Mouse (Mus musculus) liver, embryonic 14.5 days (tissue): Measurements from ENCODE around the gene Elp5.
A peak's percentile ranks its signal among the peaks of the same experiment; 100 is the strongest.

Experiments
- CTCF ChIP-seq: IDR thresholded peaks from 2 replicates; pipeline ENCODE4 v1.5.1; 2016; ENCODE audit warnings: antibody characterized with exemption, low read depth, control low read depth
- EP300 ChIP-seq: IDR thresholded peaks from 2 replicates; pipeline ENCODE4 v1.6.1; 2016; ENCODE audit warnings: antibody characterized with exemption, low read depth

DNA sequence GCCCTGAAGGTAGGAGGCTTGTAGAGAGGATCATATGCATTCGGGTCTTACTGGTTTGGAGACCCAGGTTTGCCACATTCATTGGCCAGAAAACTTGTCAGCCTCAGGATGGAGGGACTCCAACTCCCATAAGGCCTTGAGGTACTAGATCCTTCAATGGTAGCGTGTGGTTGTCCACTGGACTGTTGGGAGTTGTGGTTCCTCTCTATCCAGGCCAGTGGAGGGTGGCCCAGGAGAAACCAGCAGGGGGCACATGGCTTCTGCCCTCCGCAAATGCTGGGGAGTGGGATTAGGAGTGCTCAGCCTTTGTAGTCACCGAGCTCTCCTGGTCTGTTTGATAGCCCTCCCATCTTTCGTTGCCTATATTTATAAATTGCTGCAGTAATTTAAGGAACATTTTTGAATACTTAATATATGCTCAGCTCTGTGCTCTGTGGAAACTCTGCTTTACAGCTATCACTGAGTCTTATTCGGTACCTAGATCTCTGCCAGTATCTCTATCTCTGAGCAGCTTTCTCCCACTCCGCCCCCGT is 38.5 kb upstream of the Elp5 start:
- peak; percentile 81 for TF ChIP-seq CTCF
- TF ChIP-seq EP300, result no peak
